30 mouse cellular contexts compared by ENCODE assay signal in genomic region chr15:85558840-85559540, GRCm38 (mm10). TPM values are rescaled to one million over a fixed set of nuclear protein-coding genes. Genes with fewer than 3 reads are reported as not detected.
"Had no signal": no experiment of that assay in that cellular context is flagged by ENCODE, and none has a peak within 500 bp of the region (broad histone marks: within the 10 kb centered on the region; RNA-seq: fewer than 3 reads in every experiment).

No protein-coding gene starts in this region.

- H3K4me3 ChIP-seq: layer of hippocampus, adult 2 months; limb, embryonic 12.5 days; limb, embryonic 15.5 days; midbrain, embryonic 12.5 days had no signal

- H3K9ac ChIP-seq: limb, embryonic 12.5 days; limb, embryonic 15.5 days; liver, embryonic 14.5 days; liver, postnatal 0 days; lung, embryonic 14.5 days; midbrain, embryonic 12.5 days had no signal

- H3K27me3 ChIP-seq: limb, embryonic 15.5 days; midbrain, embryonic 12.5 days had no signal

- H3K27ac ChIP-seq: kidney, postnatal 0 days; layer of hippocampus, adult 2 months; limb, embryonic 12.5 days; limb, embryonic 15.5 days; liver, embryonic 14.5 days; macrophage; midbrain, embryonic 12.5 days had no signal

- ATAC-seq: liver, postnatal 0 days; lung, postnatal 0 days; midbrain, embryonic 16.5 days had no signal

- H3K9me3 ChIP-seq: limb, embryonic 15.5 days; midbrain, embryonic 12.5 days had no signal

- DNase-seq: kidney, adult 2 months; kidney, postnatal 25 days; layer of hippocampus, adult 9-11 months; liver, postnatal 0 days; lung, embryonic 14.5 days; thymus, adult 18-20 months; thymus, postnatal 36 days had no signal

- H3K4me1 ChIP-seq: limb, embryonic 12.5 days had no signal

- H3K4me2 ChIP-seq: limb, embryonic 12.5 days; limb, embryonic 15.5 days; liver, embryonic 11.5 days; lung, embryonic 14.5 days; midbrain, embryonic 12.5 days had no signal

- H3K36me3 ChIP-seq: limb, embryonic 12.5 days; limb, embryonic 15.5 days had no signal

RNA-seq across cellular contexts. Expression of gene Wnt7b, which starts 23.3 kb away (rescaled TPM):
- total RNA-seq: megakaryocyte, adult 5-6 weeks; neutrophil, adult 5-6 weeks had no signal
- polyA plus RNA-seq: macrophage; small intestine, adult 2 months had no signal

RNA-seq across cellular contexts. Expression of gene 7530416G11Rik, which starts 56.0 kb away (rescaled TPM):
- total RNA-seq: layer of hippocampus, adult 2 months; layer of hippocampus, postnatal 25 days; left cerebral cortex, adult 18-20 months; left cerebral cortex, postnatal 10 days; left cerebral cortex, postnatal 36 days; megakaryocyte, adult 5-6 weeks; neutrophil, adult 5-6 weeks had no signal
- polyA plus RNA-seq: kidney, adult 2 months; kidney, embryonic 14.5 days; kidney, postnatal 0 days; large intestine, adult 2 months; limb, embryonic 12.5 days; limb, embryonic 15.5 days; liver, embryonic 11.5 days; liver, embryonic 14.5 days; liver, postnatal 0 days; lung, embryonic 14.5 days; lung, postnatal 0 days; macrophage; midbrain, embryonic 12.5 days; midbrain, embryonic 16.5 days; neural tube, embryonic 11.5 days; small intestine, adult 2 months; spleen, adult 2 months; stomach, embryonic 16.5 days; urinary bladder, adult 2 months had no signal
